Comparison of ENCODE assay signal across 9 mouse cellular contexts in the genomic region with DNA sequence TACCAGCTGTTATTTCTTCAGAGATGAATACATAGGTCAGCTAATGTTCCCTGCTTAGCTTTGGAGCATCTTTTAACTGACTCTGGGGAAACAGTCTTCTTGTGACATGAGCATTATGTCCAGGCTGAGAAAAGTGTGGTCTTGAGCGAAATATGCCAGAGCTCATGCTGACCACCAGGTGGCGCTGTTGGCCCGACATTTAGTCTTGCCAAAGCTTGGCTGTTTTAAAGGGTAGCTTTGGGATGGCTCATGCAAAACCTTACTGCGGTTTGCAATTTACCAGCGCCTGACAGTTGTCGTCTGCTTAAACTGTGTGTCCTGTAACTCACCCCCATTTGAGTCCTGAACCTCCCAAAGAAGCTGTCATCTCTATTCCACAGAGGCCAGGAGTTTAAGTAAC.
DNase-seq lines count a peak whose midpoint lies in the region; ATAC-seq and TF ChIP-seq lines count a peak whose summit lies in the region.
"Had no signal": no experiment of that assay in that cellular context is flagged by ENCODE, and none has a peak within 500 bp of the region (broad histone marks: within the 10 kb centered on the region; RNA-seq: fewer than 3 reads in every experiment).

No protein-coding gene starts in this region.

- TF ChIP-seq EP300 in stomach, postnatal 0 days (optimal IDR thresholded peaks at IDR 0.05) = no peak

- H3K4me3 ChIP-seq in liver, embryonic 12.5 days = no peak overlapping the region
- no peak overlapping the region for H3K4me3 ChIP-seq in forebrain, postnatal 0 days (ENCODE audit: low read depth, low read length)
- no peak overlapping the region for H3K4me3 ChIP-seq in stomach, postnatal 0 days (ENCODE audit: low read depth, low read length)
- H3K4me3 ChIP-seq: embryonic facial prominence, embryonic 15.5 days had no signal

- peak; percentile 80 for DNase-seq in liver
- peak; percentile 72 to 87 for DNase-seq in cerebellum, adult 18-20 months
- peak; percentile 93 for DNase-seq in forebrain, postnatal 0 days
- peak; percentile 24 for DNase-seq in kidney, adult 11 months
- peak; percentile 67 to 85 for DNase-seq in left cerebral cortex, postnatal 25 days (ENCODE audit: low spot score in 2 of 2)
- peak; percentile 76 for DNase-seq in naive thymus-derived CD4-positive, alpha-beta T cell, adult 2 months (ENCODE audit: low read depth)
- DNase-seq in stomach, postnatal 0 days (ENCODE audit: low spot score) = peak; percentile 84

- WGBS in liver, embryonic 12.5 days (ENCODE audit: insufficient replicate concordance) = 10% methylated on average over 6 of the region's 6 CpGs
- WGBS in forebrain, postnatal 0 days = 7% methylated on average over 6 of the region's 6 CpGs
- WGBS in stomach, postnatal 0 days = 9% methylated on average over 6 of the region's 6 CpGs

- H3K4me2 ChIP-seq in liver, embryonic 12.5 days = no peak overlapping the region
- no peak overlapping the region for H3K4me2 ChIP-seq in forebrain, postnatal 0 days (ENCODE audit: low read depth)
- H3K4me2 ChIP-seq in stomach, postnatal 0 days (replicated peaks; ENCODE audit: low read depth) = no peak overlapping the region
- H3K4me2 ChIP-seq: embryonic facial prominence, embryonic 15.5 days had no signal

- no peaks in the 10 kb centered on the region for H3K36me3 ChIP-seq in liver, embryonic 12.5 days
- no peaks in the 10 kb centered on the region for H3K36me3 ChIP-seq in forebrain, postnatal 0 days (ENCODE audit: insufficient read depth)
- H3K36me3 ChIP-seq in stomach, postnatal 0 days (ENCODE audit: control insufficient read depth, insufficient read depth, low read length) = no peaks in the 10 kb centered on the region
- H3K36me3 ChIP-seq: embryonic facial prominence, embryonic 15.5 days had no signal

- peaks cover 16% of the 10 kb centered on the region for H3K27me3 ChIP-seq in liver, embryonic 12.5 days (replicated peaks)
- H3K27me3 ChIP-seq in forebrain, postnatal 0 days (ENCODE audit: insufficient read depth, low read length) = no peaks in the 10 kb centered on the region
- no peaks in the 10 kb centered on the region for H3K27me3 ChIP-seq in stomach, postnatal 0 days (ENCODE audit: control insufficient read depth, insufficient read depth, low read length)
- H3K27me3 ChIP-seq: embryonic facial prominence, embryonic 15.5 days had no signal

- ATAC-seq in liver, embryonic 12.5 days = no peak
- peak; percentile 72 for ATAC-seq in forebrain, postnatal 0 days
- no peak for ATAC-seq in stomach, postnatal 0 days (ENCODE audit: low FRiP score, low TSS enrichment)

- intact Hi-C loops in left cerebral cortex, postnatal 25 days (cut with DNase I) = loop anchor here (1.0 to 10.0 kb wide), 4 partner anchors 64 to 760 kb away; no protein-coding TSS in a partner anchor

- no peaks in the 10 kb centered on the region for H3K4me1 ChIP-seq in liver, embryonic 12.5 days
- no peaks in the 10 kb centered on the region for H3K4me1 ChIP-seq in forebrain, postnatal 0 days (ENCODE audit: insufficient read depth)
- no peaks in the 10 kb centered on the region for H3K4me1 ChIP-seq in stomach, postnatal 0 days (replicated peaks; ENCODE audit: control insufficient read depth, insufficient read depth)
- H3K4me1 ChIP-seq: embryonic facial prominence, embryonic 15.5 days had no signal

- no peak overlapping the region for H3K27ac ChIP-seq in liver, embryonic 12.5 days
- H3K27ac ChIP-seq in forebrain, postnatal 0 days (ENCODE audit: low read depth, low read length) = no peak overlapping the region
- H3K27ac ChIP-seq in stomach, postnatal 0 days (replicated peaks) = no peak overlapping the region
- H3K27ac ChIP-seq: embryonic facial prominence, embryonic 15.5 days had no signal

- TF ChIP-seq CTCF in forebrain, postnatal 0 days (IDR thresholded peaks at IDR 0.05; ENCODE audit: low read depth) = peak; percentile 97
- peak; percentile 97 for TF ChIP-seq CTCF in stomach, postnatal 0 days (IDR thresholded peaks at IDR 0.05; ENCODE audit: low read depth)

- H3K9me3 ChIP-seq in liver, embryonic 12.5 days (replicated peaks) = no peaks in the 10 kb centered on the region
- H3K9me3 ChIP-seq in forebrain, postnatal 0 days (ENCODE audit: low read length) = no peaks in the 10 kb centered on the region
- no peaks in the 10 kb centered on the region for H3K9me3 ChIP-seq in stomach, postnatal 0 days (ENCODE audit: control insufficient read depth, low read length)
- H3K9me3 ChIP-seq: embryonic facial prominence, embryonic 15.5 days had no signal

- H3K9ac ChIP-seq in liver, embryonic 12.5 days = no peak overlapping the region
- no peak overlapping the region for H3K9ac ChIP-seq in forebrain, postnatal 0 days
- no peak overlapping the region for H3K9ac ChIP-seq in stomach, postnatal 0 days (ENCODE audit: low read length)
- H3K9ac ChIP-seq: embryonic facial prominence, embryonic 15.5 days had no signal

Comparison
In these comparisons a context has a peak if more than half of its experiments do, and no peak if none do; other contexts are left out.
1. DNase-seq: peak in every context shown above with its lines; median percentile 93 in forebrain, postnatal 0 days; 84 in stomach, postnatal 0 days; 80 in liver; 80 in cerebellum, adult 18-20 months; 76 in left cerebral cortex, postnatal 25 days; 76 in naive thymus-derived CD4-positive, alpha-beta T cell, adult 2 months; 24 in kidney, adult 11 months.